Comparison of ENCODE assay signal across 26 mouse cellular contexts in the genomic region with DNA sequence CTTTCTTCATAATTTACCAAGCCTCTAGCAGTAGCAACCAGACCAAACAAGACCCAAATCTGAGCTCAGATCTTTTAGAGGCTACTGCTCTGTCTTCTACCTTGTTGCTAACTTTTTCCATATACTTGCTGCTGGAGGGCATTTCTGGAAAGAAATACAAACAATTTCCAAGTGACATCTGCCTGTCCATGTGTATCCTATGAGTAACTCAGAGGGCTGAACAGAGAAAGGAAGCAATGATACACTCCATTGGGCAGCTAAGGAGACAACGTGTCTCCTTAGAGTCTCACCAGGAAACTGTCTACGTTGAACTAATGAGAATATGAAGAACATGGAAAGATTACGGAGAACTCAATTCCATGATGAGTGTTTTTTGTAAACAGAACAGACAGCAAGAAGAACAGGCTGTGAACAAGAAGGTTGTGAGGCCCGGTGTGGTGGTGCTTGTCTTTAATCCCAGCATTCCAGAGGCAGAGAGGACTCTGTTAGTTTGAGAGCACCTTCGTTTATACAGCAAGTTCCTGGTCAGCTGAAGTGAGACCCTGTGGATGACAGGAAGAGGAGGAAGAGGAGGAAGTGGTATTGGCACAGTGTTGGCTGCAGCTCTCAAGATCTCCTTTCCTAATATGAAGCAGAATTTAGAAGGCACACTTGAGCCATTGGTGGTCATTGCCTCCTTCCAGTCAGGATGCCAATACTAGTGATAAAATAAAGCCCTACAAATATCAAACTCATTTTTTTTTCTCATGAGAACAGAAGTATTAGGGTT. TPM values are rescaled to one million over a fixed set of nuclear protein-coding genes. Genes with fewer than 3 reads are reported as not detected.
DNase-seq lines count a peak whose midpoint lies in the region; ATAC-seq and TF ChIP-seq lines count a peak whose summit lies in the region.
"Had no signal": no experiment of that assay in that cellular context is flagged by ENCODE, and none has a peak within 500 bp of the region (broad histone marks: within the 10 kb centered on the region; RNA-seq: fewer than 3 reads in every experiment).

No protein-coding gene starts in this region.

- H3K4me2 ChIP-seq in CH12.LX (ENCODE audit: insufficient read depth, low read depth, poor library complexity, severe bottlenecking), result no peak overlapping the region
- H3K4me2 ChIP-seq: forebrain, embryonic 12.5 days; forebrain, embryonic 15.5 days; heart, embryonic 11.5 days; hindbrain, embryonic 13.5 days had no signal

- H3K4me3 ChIP-seq in CH12.LX (replicated peaks in 1 of 3; ENCODE audit: low read depth in 2 of 3, low read length in 2 of 3, poor library complexity in 1 of 3), result no peak overlapping the region
- H3K4me3 ChIP-seq in cortical plate, adult 2 months (ENCODE audit: insufficient read depth, low read length), result no peak overlapping the region
- H3K4me3 ChIP-seq: forebrain, embryonic 12.5 days; forebrain, embryonic 15.5 days; heart, adult 2 months; hindbrain, embryonic 10.5 days; hindbrain, embryonic 13.5 days had no signal

- TF ChIP-seq RAD21 in CH12.LX (IDR thresholded peaks at IDR 0.05; ENCODE audit: low read depth, low read length), result no peak

- CTCF ChIA-PET in Patski (lab: Charles Lee), result no interaction called here

- DNase-seq in CH12.LX (ENCODE audit: extremely low read depth), result no peak
- peak; percentile 46 for DNase-seq in Patski (ENCODE audit: low read depth, low spot score)
- no peak for DNase-seq in heart, postnatal 25 days (ENCODE audit: low spot score)
- no peak for DNase-seq in adrenal gland, adult (ENCODE audit: inconsistent age in 2 of 2, low spot score in 1 of 2)
- DNase-seq: adrenal gland, adult 2 months; adrenal gland, postnatal 25 days; cerebellum, adult 11 months; cerebellum, adult 2 months; cerebellum, adult 9-11 months; cerebellum, postnatal 25 days; gastrocnemius, postnatal 25 days; heart, adult 2 months; heart, postnatal 36 days; kidney, adult 18-20 months had no signal

- H3K36me3 ChIP-seq in CH12.LX (replicated peaks in 1 of 2; ENCODE audit: control insufficient read depth in 1 of 2, insufficient read depth in 1 of 2, low read length in 1 of 2), result no peaks in the 10 kb centered on the region
- H3K36me3 ChIP-seq: forebrain, embryonic 12.5 days; forebrain, embryonic 15.5 days; hindbrain, embryonic 10.5 days; hindbrain, embryonic 13.5 days had no signal

- H3K27me3 ChIP-seq in CH12.LX (replicated peaks) (no peaks in the 10 kb centered on the region), Patski (no peaks in the 10 kb centered on the region)
- H3K27me3 ChIP-seq: forebrain, embryonic 12.5 days; forebrain, embryonic 15.5 days; hindbrain, embryonic 13.5 days had no signal

- ATAC-seq in Patski, result peak; percentile 60
- peak; percentile 36; the same call in 1 of the 2 replicates for ATAC-seq in megakaryocyte, adult 5-6 weeks (ENCODE audit: poor library complexity, severe bottlenecking)
- ATAC-seq in erythroid progenitor cell, adult 5-6 weeks (replicated peaks; ENCODE audit: low FRiP score, poor library complexity, severe bottlenecking), result no peak
- ATAC-seq: CD4-positive, CD25-positive, alpha-beta regulatory T cell, adult 4 months; forebrain, embryonic 15.5 days; hindbrain, embryonic 16.5 days; inflammation-experienced regulatory T-cells, adult 6 months; intestine, embryonic 16.5 days had no signal

- no peak overlapping the region for H3K9ac ChIP-seq in CH12.LX (ENCODE audit: insufficient read depth, low read depth)
- H3K9ac ChIP-seq: forebrain, embryonic 12.5 days; forebrain, embryonic 15.5 days; hindbrain, embryonic 13.5 days had no signal

- no peaks in the 10 kb centered on the region for H3K79me2 ChIP-seq in CH12.LX (replicated peaks; ENCODE audit: control insufficient read depth, extremely low read depth, insufficient read depth, poor library complexity, severe bottlenecking)

- no peak for TF ChIP-seq POLR2A in CH12.LX (IDR thresholded peaks at IDR 0.05; ENCODE audit: low read depth, low read length)
- TF ChIP-seq POLR2A in cortical plate, adult 2 months (IDR thresholded peaks at IDR 0.05; ENCODE audit: extremely low read depth, insufficient read depth, low read length), result no peak

- dilution Hi-C loops in CH12.LX (cut with MboI; ENCODE audit: extremely low pct_ligation_motif_present, extremely low pct_unique_long_range_greater_than_20kb, low sequenced_read_pairs), result no loop called here

- in situ Hi-C loops in CH12.LX (cut with MboI; ENCODE audit: low pct_ligation_motif_present, low pct_unique_long_range_greater_than_20kb, low sequenced_read_pairs), result loop anchor here (5.0 kb wide), 1 partner anchor 76 kb away; no protein-coding TSS in a partner anchor
- in situ Hi-C loops in Patski (cut with MboI; ENCODE audit: low pct_unique_long_range_greater_than_20kb), result no loop called here

- no peak overlapping the region for H3K27ac ChIP-seq in CH12.LX (ENCODE audit: insufficient read depth, low read depth)
- H3K27ac ChIP-seq in cortical plate, adult 2 months (ENCODE audit: insufficient read depth, low read length), result 0 out of 2 replicates have a peak overlapping the region, but pooled peaks have one; percentile 29
- H3K27ac ChIP-seq: forebrain, embryonic 12.5 days; forebrain, embryonic 15.5 days; heart, adult 2 months; hindbrain, embryonic 10.5 days; hindbrain, embryonic 13.5 days had no signal

- POLR2A ChIA-PET in Patski (lab: Charles Lee), result no interaction called here

- no peak for TF ChIP-seq CTCF in CH12.LX (conservative IDR thresholded peaks at IDR 0.05 in 1 of 2, IDR thresholded peaks at IDR 0.05 in 1 of 2; ENCODE audit: low read depth in 2 of 2, low read length in 2 of 2)
- no peak for TF ChIP-seq CTCF in Patski (IDR thresholded peaks at IDR 0.05)
- no peak for TF ChIP-seq CTCF in cortical plate, adult 2 months (IDR thresholded peaks at IDR 0.05; ENCODE audit: extremely low read depth, insufficient read depth, low read length)

- intact Hi-C loops in heart, postnatal 25 days (cut with DNase I), result no loop called here

- TF ChIP-seq EP300 in CH12.LX (IDR thresholded peaks at IDR 0.05; ENCODE audit: low read length), result peak; percentile 72

- H3K9me3 ChIP-seq in CH12.LX (replicated peaks; ENCODE audit: low read length), result peaks cover 8% of the 10 kb centered on the region
- H3K9me3 ChIP-seq: forebrain, embryonic 12.5 days; forebrain, embryonic 15.5 days had no signal

- peaks cover 16 to 65% of the 10 kb centered on the region in 2 experiments for H3K4me1 ChIP-seq in CH12.LX (ENCODE audit: control insufficient read depth in 1 of 2, insufficient read depth in 2 of 2)
- H3K4me1 ChIP-seq in cortical plate, adult 2 months (ENCODE audit: control insufficient read depth, insufficient read depth, low read length), result peaks cover 11% of the 10 kb centered on the region

TF ChIP-seq in CH12.LX, 34 proteins besides CTCF, POLR2A, EP300 and RAD21:
- TF ChIP-seq NRF1 (IDR thresholded peaks at IDR 0.05; ENCODE audit: low read depth, low read length) (no peak), HCFC1 (IDR thresholded peaks at IDR 0.05; ENCODE audit: low read depth, low read length) (no peak), ZNF384 (IDR thresholded peaks at IDR 0.05; ENCODE audit: low read depth, low read length) (no peak), ETS1 (conservative IDR thresholded peaks at IDR 0.05; ENCODE audit: low read depth, low read length) (peak; percentile 41), CHD1 (IDR thresholded peaks at IDR 0.05; ENCODE audit: low read depth, low read length) (no peak), ELF1 (IDR thresholded peaks at IDR 0.05; ENCODE audit: low read depth, low read length) (0 out of 2 replicates have a peak, but pooled peaks have one; percentile 12), TCF12 (IDR thresholded peaks at IDR 0.05; ENCODE audit: low read depth, low read length) (no peak), BHLHE40 (IDR thresholded peaks at IDR 0.05; ENCODE audit: low read depth, low read length) (0 out of 2 replicates have a peak, but pooled peaks have one; percentile 7)
TF ChIP-seq in CH12.LX: peak in this region for 3.

RNA-seq across cellular contexts. Expression of a gene that starts 18.4 kb away (rescaled TPM):
- total RNA-seq in CH12.LX (2012; rRNA removed) (18.3 and 33.5 TPM in 2 replicates), CH12.LX (2014; rRNA removed) (60.5 and 60.8 TPM in 2 replicates)
- polyA plus RNA-seq in CH12.LX (2012; ENCODE audit: insufficient read length, low read depth) (30.9 and 40.7 TPM in 2 replicates), Patski (2021) (12.6 TPM)
- polyA plus RNA-seq in cortical plate, adult 2 months (2012; rRNA removed), result 99.6 and 105 TPM in 2 replicates
- total RNA-seq in megakaryocyte, adult 5-6 weeks (2015), result 55.9 and 57.3 TPM in 2 replicates
- total RNA-seq in megakaryocyte, adult 5-6 weeks (2017), result 49.6 and 52.2 TPM in 2 replicates
- 100 to 1,000 TPM; 183 to 239 TPM for total RNA-seq in heart, postnatal 25 days (2021)
- 249 and 306 TPM in 2 replicates for total RNA-seq in erythroid progenitor cell, adult 5-6 weeks (2015; ENCODE audit: low replicate concordance)
- total RNA-seq in erythroid progenitor cell, adult 5-6 weeks (2017; ENCODE audit: low replicate concordance), result 276 and 286 TPM in 2 replicates
